Mouse (Mus musculus) c-Kit-positive CD71-positive TER-119-positive erythroid progenitor cells, embryonic 14.5 days (primary cell): ENCODE results near the gene H2-DMb2.

ENCODE experiments used
- DNase-seq: peaks from one replicate; pipeline ENCODE4 v3.0.0-alpha.2; 2013; ENCODE audit warnings: low spot score

Gene H2-DMb2

DNA sequence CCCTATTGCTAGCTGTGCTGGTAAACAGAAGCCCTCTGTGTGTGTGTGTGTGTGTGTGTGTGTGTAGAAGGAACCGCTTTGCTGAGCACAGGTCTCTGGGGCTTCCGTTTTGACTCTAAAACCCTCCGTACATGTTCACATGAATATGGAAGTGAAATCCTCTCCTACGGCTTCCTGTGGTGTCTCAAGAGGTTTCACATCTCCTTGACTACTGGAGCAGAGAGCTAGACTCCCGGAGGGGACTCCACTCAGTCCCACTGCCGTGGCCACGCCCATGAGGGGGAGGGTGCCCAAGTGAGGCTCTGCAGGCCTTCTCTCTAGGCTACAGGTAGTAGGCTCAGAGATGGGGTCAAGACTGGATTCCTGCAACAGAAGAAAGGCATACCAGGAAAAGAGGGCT, at the start of gene H2-DMb2:
Gene H2-DMb2 (plus strand): TSS at position 275 of the 400 bp plus-strand sequence.
- DNase-seq, result no peak

GRCm38 (mm10) chr17:34094283-34095035, 48.6 kb upstream of the H2-DMb2 start:
- DNase-seq, result no peak

- DNase-seq, result no peak
These were observed 46.6 kb upstream of the H2-DMb2 start for GRCm38 (mm10) chr17:34096497-34097010.

GRCm38 (mm10) chr17:34097272-34097671, 45.8 kb upstream of the H2-DMb2 start:
- no peak for DNase-seq

GRCm38 (mm10) chr17:34098709-34099479, 44.2 kb upstream of the H2-DMb2 start:
- DNase-seq, result no peak

- DNase-seq, result no peak
These were observed 43.6 kb upstream of the H2-DMb2 start for GRCm38 (mm10) chr17:34099531-34099930.

DNA sequence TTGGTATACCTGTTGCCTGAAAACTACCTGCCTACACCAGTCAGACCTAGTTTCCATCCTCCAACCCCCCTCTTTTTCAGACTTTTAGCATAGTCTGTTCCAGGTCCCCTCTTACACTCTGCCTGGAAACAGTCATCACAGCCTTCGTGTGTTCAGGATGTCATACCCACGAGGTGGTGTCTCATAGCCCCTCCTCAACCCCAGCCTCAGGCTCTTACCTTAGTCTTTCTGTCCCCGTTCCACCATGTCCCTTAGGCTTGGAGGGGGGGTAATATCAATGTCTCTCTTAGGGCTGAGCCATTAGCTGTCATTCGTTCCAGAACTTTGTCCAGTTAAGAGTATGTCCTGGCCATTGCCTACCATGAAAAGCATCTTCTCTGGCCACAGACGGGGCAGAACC, 41.9 kb upstream of the H2-DMb2 start:
- DNase-seq, result no peak

GRCm38 (mm10) chr17:34101604-34102032, 41.5 kb upstream of the H2-DMb2 start:
- DNase-seq, result peak; percentile 90

DNA sequence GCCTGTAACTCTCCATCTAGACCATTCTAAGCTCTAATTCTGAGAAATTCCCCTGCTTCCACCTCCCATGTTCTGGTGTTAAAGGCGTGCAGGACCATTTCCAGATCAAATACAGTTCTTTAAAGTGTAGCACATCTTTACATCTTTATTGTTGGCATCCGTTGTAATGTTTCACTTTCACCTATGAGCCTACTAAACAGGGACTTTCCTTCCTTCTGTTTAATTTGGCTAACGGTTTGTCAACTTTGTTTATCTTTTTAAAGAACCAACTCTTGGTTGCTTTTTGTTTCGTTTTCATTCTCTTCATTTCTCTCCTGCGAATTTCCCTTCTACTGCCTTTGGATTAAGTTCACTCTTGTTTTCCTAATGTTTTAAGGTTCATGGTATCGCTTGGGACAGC, 40.3 kb upstream of the H2-DMb2 start:
- DNase-seq, result no peak

GRCm38 (mm10) chr17:34104804-34105203, 38.3 kb upstream of the H2-DMb2 start:
- no peak for DNase-seq

- DNase-seq, result no peak
These were observed 36.6 kb upstream of the H2-DMb2 start for GRCm38 (mm10) chr17:34106555-34106954.

DNA sequence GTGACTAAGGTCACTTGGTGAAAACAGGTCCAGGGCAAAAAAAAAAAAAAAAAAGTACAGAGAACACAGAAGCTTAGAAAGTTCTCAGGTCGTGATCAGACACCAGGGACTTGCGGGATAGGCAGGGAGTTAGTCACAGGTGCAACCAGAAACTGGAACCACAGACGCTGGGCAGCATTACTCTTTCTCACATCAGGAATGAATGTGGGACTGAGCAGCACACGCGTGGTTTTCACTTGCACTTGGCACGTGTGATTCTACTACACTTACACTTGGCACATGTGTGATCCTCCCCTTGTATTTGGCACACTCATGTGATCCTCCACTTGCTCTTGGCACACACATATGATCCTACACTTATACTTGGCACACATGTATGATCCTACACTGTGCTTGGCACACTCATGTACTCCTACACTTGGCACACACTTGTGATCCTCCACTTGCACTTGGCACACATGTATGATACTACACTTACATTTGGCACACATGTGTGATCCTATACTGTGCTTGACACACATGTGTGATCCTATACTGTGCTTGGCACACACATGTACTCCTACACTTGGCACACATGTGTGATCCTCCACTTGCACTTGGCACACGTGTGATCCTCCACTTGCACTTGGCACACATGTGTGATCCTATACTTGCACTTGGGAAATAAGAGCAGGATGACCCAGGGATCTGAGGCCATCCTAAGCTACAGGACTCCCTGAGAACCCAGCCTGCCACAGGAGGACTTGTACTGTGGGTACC, 35.8 kb upstream of the H2-DMb2 start:
- DNase-seq, result no peak

GRCm38 (mm10) chr17:34108460-34108859, 34.6 kb upstream of the H2-DMb2 start:
- DNase-seq, result no peak

GRCm38 (mm10) chr17:34109038-34109805, 33.9 kb upstream of the H2-DMb2 start:
- DNase-seq, result no peak

DNA sequence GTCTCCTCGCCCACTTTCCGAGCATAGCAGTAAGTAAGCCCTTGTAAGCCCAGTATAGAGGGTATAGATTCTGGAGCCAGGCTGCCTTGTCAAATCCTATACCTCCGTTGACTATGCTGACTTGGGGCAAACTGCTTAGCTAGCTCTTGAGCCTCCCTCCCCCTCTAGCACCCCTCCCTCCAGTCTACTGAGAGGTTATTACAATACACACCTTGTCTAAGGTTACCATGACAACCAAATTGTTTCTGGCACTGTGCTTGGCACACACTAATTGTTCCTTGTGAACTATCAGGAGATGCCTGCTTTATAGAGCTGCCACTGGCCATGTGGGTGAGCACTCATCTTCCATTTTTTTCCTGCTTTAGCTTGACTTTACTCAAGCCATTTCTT, 33.3 kb upstream of the H2-DMb2 start:
- no peak for DNase-seq

- no peak for DNase-seq
These were observed 32.8 kb upstream of the H2-DMb2 start for GRCm38 (mm10) chr17:34110309-34110708.

DNA sequence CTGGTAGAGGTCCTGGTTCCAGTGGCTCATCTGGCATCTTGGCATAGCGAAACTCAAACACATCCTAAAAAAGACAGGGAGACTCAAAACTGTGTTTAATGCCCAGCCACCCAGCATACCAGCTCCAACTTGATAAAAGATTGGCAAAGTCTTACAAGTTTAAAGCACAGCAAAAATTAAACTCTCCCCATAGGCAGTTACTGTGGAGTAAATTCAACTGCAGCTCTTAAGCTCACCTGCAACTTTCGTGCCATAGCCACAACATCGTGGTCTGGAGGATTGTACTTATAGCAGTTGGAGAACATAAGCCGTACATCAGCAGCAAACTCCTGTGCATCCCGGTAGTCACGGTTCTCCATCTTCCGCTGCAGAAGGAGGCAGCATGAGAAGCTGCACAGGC, 29.0 kb upstream of the H2-DMb2 start:
- DNase-seq, result no peak

DNA sequence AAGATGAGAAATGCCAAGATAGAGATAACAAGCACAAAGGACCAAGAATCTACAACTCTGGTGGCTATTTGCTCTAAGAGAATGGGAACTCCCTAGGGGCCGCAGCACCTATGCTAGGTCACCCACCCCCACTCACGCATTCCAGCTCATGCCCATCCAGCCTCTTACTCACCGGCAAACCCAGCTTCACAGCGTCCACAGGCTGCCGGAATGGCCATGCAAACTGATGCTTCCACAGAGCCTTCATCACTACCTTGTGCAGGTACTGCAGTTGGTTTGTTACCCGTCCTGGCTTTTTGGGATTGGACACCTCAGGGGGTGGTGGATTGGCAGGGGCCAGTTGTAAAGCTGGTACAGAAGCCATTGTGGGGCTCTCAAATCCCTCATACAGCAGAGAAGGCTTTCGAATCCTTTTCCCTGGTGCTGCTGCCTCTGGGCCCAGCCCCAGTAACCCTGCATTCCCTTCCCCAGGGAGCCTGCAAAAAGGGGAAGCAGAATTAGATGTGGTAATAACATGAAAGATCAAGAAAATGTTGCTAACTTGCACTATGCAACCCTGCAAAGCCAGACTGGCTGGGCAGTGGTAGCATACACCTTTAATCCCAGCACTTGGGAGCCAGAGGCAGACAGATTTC, 26.3 kb upstream of the H2-DMb2 start:
- no peak for DNase-seq

GRCm38 (mm10) chr17:34117421-34118112, 25.5 kb upstream of the H2-DMb2 start:
- DNase-seq, result no peak

DNA sequence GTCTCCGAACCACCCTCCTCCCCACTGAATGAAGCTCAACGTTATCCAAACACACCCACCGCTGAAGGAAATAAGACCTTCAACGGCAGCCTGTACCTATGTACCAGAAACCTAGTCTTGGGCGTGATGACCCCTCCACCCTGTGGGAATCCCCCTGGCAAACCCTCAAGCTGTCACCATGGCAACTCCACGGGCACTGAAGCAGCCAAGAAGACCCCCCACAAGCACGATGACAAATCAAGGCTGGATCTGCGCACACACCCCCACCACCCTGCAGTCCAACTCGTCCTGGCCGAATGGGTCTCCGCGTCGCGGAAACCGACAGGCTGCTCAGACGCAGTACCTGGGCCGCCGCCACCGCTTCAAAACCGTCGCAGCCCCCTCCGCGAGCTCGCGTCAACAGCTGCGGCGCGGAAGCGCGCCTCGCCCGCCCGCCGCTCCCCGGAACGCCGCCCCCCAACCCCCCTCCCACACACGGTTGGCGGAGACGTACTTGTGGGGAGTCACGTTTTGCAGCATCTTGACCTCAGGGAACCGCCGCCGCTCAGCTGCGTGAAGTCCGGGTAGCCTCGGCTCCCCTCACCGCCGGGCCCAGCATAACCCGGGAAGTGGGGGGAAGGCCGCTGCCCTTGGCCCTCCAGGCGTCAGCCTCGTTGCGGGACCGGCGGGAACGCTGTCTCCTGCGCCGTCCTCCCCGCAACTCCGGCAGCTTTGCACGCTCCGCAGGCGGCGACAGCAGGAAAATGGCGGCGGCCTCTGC, 24.8 kb upstream of the H2-DMb2 start:
- DNase-seq, result no peak
